Mouse (Mus musculus) limb, embryonic 13.5 days (tissue): ENCODE results near the gene Dab1. TPM values are rescaled to one million over a fixed set of nuclear protein-coding genes. Genes with fewer than 3 reads are reported as not detected.

Experiments used
- ATAC-seq: fragments of 200-750 bp; cut with Nextera tagmentation; 2 replicates; pipeline ENCODE4 v1.8.0; 2017; ENCODE audit warnings: low read depth, moderate number of reproducible peaks, moderate TSS enrichment; ENCODE audit not compliant: low FRiP score
- H3K27ac ChIP-seq: fragments of 300-500 bp; sonication (generic); 2 replicates; pipeline ENCODE4 v1.5.1; 2015; ENCODE audit warnings: inconsistent platforms, mild to moderate bottlenecking, moderate library complexity
- H3K27me3 ChIP-seq: fragments of 300-500 bp; sonication (generic); 2 replicates; pipeline ENCODE4 v1.6.1; 2015; ENCODE audit warnings: mild to moderate bottlenecking, inconsistent platforms
- H3K36me3 ChIP-seq: fragments of 300-500 bp; sonication (generic); 2 replicates; pipeline ENCODE4 v1.6.1; 2015; ENCODE audit warnings: inconsistent platforms, mild to moderate bottlenecking, moderate library complexity
- H3K4me1 ChIP-seq: fragments of 300-500 bp; sonication (generic); 2 replicates; pipeline ENCODE4 v1.6.1; 2015; ENCODE audit warnings: inconsistent platforms
- H3K4me2 ChIP-seq: fragments of 300-500 bp; sonication (generic); replicated peaks from 2 replicates; pipeline ENCODE4 v1.6.1; 2015; ENCODE audit warnings: inconsistent platforms, mild to moderate bottlenecking, moderate library complexity
- H3K4me3 ChIP-seq: fragments of 300-500 bp; sonication (generic); 2 replicates; pipeline ENCODE4 v1.5.1; 2015; ENCODE audit warnings: moderate library complexity, mild to moderate bottlenecking, inconsistent platforms
- H3K9ac ChIP-seq: fragments of 300-500 bp; sonication (generic); 2 replicates; pipeline ENCODE4 v1.6.1; 2015; ENCODE audit warnings: mild to moderate bottlenecking, inconsistent platforms
- H3K9me3 ChIP-seq: fragments of 300-500 bp; sonication (generic); 2 replicates; pipeline ENCODE4 v1.6.1; 2016; ENCODE audit warnings: inconsistent platforms
- WGBS: fragments of 180-500 bp; shearing (Covaris S2); methylation state at CpG from one replicate; pipeline ENCODE4 v1.1.7; 2015; 5-methylcytosine and 5-hydroxymethylcytosine counted together
- polyA plus RNA-seq: library from polyadenylated mRNA; unstranded; fragments of >200 nt; fragmentation: Nextera tagmentation; extraction: Ambion mirVana; gene quantifications from 2 replicates; pipeline ENCODE4 v1.2.1, GENCODE M21; 2015

Dab1 gene
- polyA plus RNA-seq, 1 experiment from 2014 or later, result 24.7 TPM

DNA sequence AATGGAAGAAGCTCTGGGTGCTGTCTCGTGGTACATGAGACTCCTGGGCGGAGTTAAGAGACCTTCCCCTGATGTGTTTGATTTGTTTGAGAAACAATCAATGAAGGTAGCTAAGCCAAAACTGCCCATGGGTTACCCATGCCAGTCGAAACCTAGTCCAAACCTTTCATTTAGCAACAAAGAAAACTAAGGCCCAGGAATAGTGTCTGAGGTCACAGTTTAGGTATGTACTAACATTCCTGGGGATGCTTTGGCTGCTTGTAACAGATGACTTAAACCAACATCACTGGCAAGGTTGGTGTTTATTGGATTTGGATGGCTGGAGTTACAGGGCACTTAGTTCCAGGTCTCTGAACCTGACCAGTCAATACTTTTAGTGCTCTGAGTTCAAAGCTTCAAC, 610.1 kb downstream of the Dab1 start:
- Histone ChIP-seq H3K36me3 (no peaks in the 10 kb centered on the region), H3K4me1 (no peaks in the 10 kb centered on the region), H3K27ac (no peak overlapping the region), H3K4me2 (no peak overlapping the region), H3K4me3 (no peak overlapping the region), H3K27me3 (no peaks in the 10 kb centered on the region), H3K9ac (no peak overlapping the region), H3K9me3 (no peaks in the 10 kb centered on the region)
- no peak for ATAC-seq
- WGBS, result 81% methylated on average over 3 of the region's 3 CpGs

DNA sequence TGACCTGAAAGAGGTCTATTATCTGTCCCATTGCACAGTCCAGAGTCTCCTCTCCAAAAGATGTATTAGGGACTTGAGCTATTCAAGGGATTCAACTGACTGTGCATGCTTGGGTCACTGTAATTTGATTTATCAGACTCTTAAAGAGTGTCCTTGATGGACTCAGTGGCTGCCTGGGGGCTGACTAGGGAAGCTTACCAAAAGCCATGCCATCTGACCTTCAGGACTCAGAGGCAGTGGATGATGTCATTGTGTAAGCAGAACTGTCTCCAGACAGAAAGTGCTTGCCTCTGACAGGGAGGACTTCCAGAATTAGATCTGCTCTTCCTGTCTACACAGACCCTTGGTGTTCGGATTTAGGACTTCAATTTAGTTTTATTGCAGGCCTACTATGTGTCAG, 627.3 kb downstream of the Dab1 start:
- Histone ChIP-seq H3K4me2 (no peak overlapping the region), H3K9me3 (no peaks in the 10 kb centered on the region), H3K9ac (no peak overlapping the region), H3K27ac (no peak overlapping the region), H3K4me1 (no peaks in the 10 kb centered on the region), H3K27me3 (no peaks in the 10 kb centered on the region), H3K36me3 (no peaks in the 10 kb centered on the region), H3K4me3 (no peak overlapping the region)
- no peak for ATAC-seq
- 45% methylated on average over 1 of the region's 1 CpGs for WGBS

DNA sequence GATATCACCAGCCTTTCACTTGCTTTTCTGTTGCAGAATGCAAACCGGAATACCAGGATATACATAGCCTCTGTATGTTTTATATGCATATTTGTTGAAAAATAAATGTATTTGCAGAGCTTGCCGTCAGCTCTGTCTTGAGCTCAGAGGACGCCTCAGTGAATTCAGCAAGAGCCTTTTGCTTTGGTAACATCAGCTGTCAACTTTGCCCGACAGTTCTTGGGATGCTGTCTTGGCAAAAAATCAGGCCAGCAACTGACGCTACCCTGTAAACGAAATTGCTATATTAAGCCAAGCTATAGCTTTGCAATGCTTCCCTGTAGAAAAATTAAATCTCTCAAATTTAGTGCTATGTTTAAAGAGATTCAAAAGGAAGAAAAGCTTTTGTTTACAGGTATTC, 630.3 kb downstream of the Dab1 start:
- no peaks in the 10 kb centered on the region for H3K9me3 ChIP-seq
- H3K36me3 ChIP-seq, result no peaks in the 10 kb centered on the region
- ATAC-seq, result no peak
- whole genome bisulfite sequencing, result 83% methylated on average over 6 of the region's 6 CpGs
- H3K4me3 ChIP-seq, result no peak overlapping the region
- no peak overlapping the region for H3K9ac ChIP-seq
- H3K27me3 ChIP-seq, result no peaks in the 10 kb centered on the region
- no peaks in the 10 kb centered on the region for H3K4me1 ChIP-seq
- H3K4me2 ChIP-seq, result no peak overlapping the region
- no peak overlapping the region for H3K27ac ChIP-seq

GRCm38 (mm10) chr4:104257776-104258175, 638.6 kb downstream of the Dab1 start:
- no peaks in the 10 kb centered on the region for H3K4me1 ChIP-seq
- H3K4me3 ChIP-seq, result no peak overlapping the region
- ATAC-seq, result no peak
- no peak overlapping the region for H3K9ac ChIP-seq
- WGBS, result 81% methylated on average over 8 of the region's 8 CpGs
- H3K27me3 ChIP-seq, result no peaks in the 10 kb centered on the region
- H3K27ac ChIP-seq, result no peak overlapping the region
- no peaks in the 10 kb centered on the region for H3K36me3 ChIP-seq
- no peak overlapping the region for H3K4me2 ChIP-seq
- no peaks in the 10 kb centered on the region for H3K9me3 ChIP-seq

DNA sequence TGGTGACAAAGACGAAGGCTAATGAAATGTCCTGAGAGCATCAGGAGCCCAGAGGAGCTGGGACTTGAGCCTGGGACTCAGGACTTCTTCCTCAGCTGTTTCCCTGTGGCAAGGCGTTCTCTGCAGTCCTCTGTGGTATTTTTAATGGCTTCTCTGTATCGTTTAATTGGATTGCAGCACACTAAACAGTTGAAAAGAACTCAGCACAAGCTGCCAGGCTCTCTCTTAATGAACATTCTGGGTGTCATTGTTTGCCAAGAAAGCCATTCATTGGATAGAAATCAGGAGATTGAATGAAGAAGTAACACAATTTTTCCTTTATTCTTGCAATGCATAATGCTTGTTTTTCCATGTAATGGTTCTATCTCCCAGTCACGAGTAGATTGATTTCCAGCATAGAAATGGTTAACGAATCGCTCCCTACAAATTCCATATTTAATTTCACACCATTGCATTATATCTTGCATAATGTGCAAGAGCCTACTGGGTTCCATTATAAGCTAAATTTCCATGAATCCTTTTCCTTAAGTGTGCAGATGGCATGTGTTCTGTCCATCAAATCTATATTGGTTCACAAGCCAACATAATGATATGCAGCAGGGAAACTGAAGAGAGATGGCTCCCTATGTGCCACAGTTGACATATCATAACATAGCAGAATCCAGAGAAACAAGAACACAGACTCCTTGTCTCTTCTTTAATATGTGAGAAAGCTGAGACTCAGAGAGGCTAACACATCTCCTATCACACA, 650.4 kb downstream of the Dab1 start:
- 73% methylated on average over 6 of the region's 6 CpGs for WGBS

GRCm38 (mm10) chr4:104270173-104270557, 651.0 kb downstream of the Dab1 start:
- Histone ChIP-seq H3K27ac (no peak overlapping the region), H3K4me2 (no peak overlapping the region), H3K36me3 (no peaks in the 10 kb centered on the region), H3K4me3 (no peak overlapping the region), H3K9me3 (no peaks in the 10 kb centered on the region), H3K27me3 (no peaks in the 10 kb centered on the region), H3K4me1 (no peaks in the 10 kb centered on the region), H3K9ac (no peak overlapping the region)
- ATAC-seq, result no peak
- 85% methylated on average over 5 of the region's 5 CpGs for WGBS

More for the DNA sequence above, 650.4 kb downstream of the Dab1 start:
- ATAC-seq, result no peak
- H3K4me1 ChIP-seq, result no peaks in the 10 kb centered on the region
- H3K4me3 ChIP-seq, result no peak overlapping the region
- H3K9me3 ChIP-seq, result no peaks in the 10 kb centered on the region
- H3K36me3 ChIP-seq, result no peaks in the 10 kb centered on the region
- H3K27me3 ChIP-seq, result no peaks in the 10 kb centered on the region
- H3K4me2 ChIP-seq, result no peak overlapping the region
- no peak overlapping the region for H3K27ac ChIP-seq
- no peak overlapping the region for H3K9ac ChIP-seq

- H3K4me1 ChIP-seq, result no peaks in the 10 kb centered on the region
- no peaks in the 10 kb centered on the region for H3K9me3 ChIP-seq
- H3K4me3 ChIP-seq, result no peak overlapping the region
- H3K27me3 ChIP-seq, result no peaks in the 10 kb centered on the region
- H3K36me3 ChIP-seq, result no peaks in the 10 kb centered on the region
- H3K4me2 ChIP-seq, result no peak overlapping the region
- no peak for ATAC-seq
- 88% methylated on average over 1 of the region's 1 CpGs for WGBS
- no peak overlapping the region for H3K27ac ChIP-seq
- H3K9ac ChIP-seq, result no peak overlapping the region
Measured at GRCm38 (mm10) chr4:104275260-104275659, 656.1 kb downstream of the Dab1 start.

- Histone ChIP-seq H3K4me1 (no peaks in the 10 kb centered on the region), H3K4me2 (no peak overlapping the region), H3K27ac (no peak overlapping the region), H3K9ac (no peak overlapping the region), H3K9me3 (no peaks in the 10 kb centered on the region), H3K36me3 (no peaks in the 10 kb centered on the region), H3K4me3 (no peak overlapping the region), H3K27me3 (no peaks in the 10 kb centered on the region)
- ATAC-seq, result no peak
- WGBS, result 83% methylated on average over 7 of the region's 7 CpGs
Measured at GRCm38 (mm10) chr4:104276916-104277315, 657.8 kb downstream of the Dab1 start.

GRCm38 (mm10) chr4:104281518-104281917, 662.4 kb downstream of the Dab1 start:
- WGBS, result 63% methylated on average over 3 of the region's 3 CpGs

GRCm38 (mm10) chr4:104283906-104284305, 664.7 kb downstream of the Dab1 start:
- Histone ChIP-seq H3K36me3 (no peaks in the 10 kb centered on the region), H3K4me3 (no peak overlapping the region), H3K4me2 (no peak overlapping the region), H3K9ac (no peak overlapping the region), H3K9me3 (no peaks in the 10 kb centered on the region), H3K4me1 (no peaks in the 10 kb centered on the region), H3K27me3 (no peaks in the 10 kb centered on the region), H3K27ac (no peak overlapping the region)
- no peak for ATAC-seq
- WGBS, result 83% methylated on average over 6 of the region's 6 CpGs

More at GRCm38 (mm10) chr4:104281518-104281917, 662.4 kb downstream of the Dab1 start:
- Histone ChIP-seq H3K9ac (no peak overlapping the region), H3K9me3 (no peaks in the 10 kb centered on the region), H3K4me3 (no peak overlapping the region), H3K27ac (no peak overlapping the region), H3K27me3 (no peaks in the 10 kb centered on the region), H3K4me1 (no peaks in the 10 kb centered on the region), H3K4me2 (no peak overlapping the region), H3K36me3 (no peaks in the 10 kb centered on the region)
- ATAC-seq, result no peak

- Histone ChIP-seq H3K36me3 (no peaks in the 10 kb centered on the region), H3K4me2 (no peak overlapping the region), H3K9ac (no peak overlapping the region), H3K27ac (no peak overlapping the region), H3K4me1 (no peaks in the 10 kb centered on the region), H3K27me3 (no peaks in the 10 kb centered on the region), H3K9me3 (no peaks in the 10 kb centered on the region), H3K4me3 (no peak overlapping the region)
- 61% methylated on average over 3 of the region's 3 CpGs for WGBS
- ATAC-seq, result no peak
Measured at GRCm38 (mm10) chr4:104288401-104288800, 669.2 kb downstream of the Dab1 start.

DNA sequence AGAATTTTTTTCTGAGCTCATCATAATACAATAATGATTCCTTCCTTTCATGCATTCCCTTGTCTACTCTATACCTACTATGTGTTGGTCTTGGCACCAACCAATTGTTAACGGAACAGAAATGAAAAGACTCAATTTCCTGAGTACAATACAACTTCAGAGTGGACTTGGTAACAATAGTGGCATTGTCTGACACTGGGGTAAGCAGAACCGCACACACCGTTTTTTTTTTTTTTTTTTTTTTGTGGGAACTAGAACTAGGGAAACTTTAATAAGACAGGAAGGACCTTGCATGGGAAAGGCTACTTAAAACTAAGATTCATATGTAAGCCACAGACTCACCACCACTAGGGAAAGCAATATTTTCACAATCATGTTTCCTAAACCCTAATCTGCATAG, 682.6 kb downstream of the Dab1 start:
- H3K4me1 ChIP-seq, result no peaks in the 10 kb centered on the region
- H3K9me3 ChIP-seq, result no peaks in the 10 kb centered on the region
- no peaks in the 10 kb centered on the region for H3K36me3 ChIP-seq
- no peak overlapping the region for H3K27ac ChIP-seq
- no peak overlapping the region for H3K4me3 ChIP-seq
- no peak for ATAC-seq
- no peak overlapping the region for H3K9ac ChIP-seq
- 79% methylated on average over 3 of the region's 3 CpGs for whole genome bisulfite sequencing
- 0 out of 2 replicates have a peak, but pooled peaks cover 2% of the 10 kb centered on the region for H3K27me3 ChIP-seq
- no peak overlapping the region for H3K4me2 ChIP-seq
